Mouse (Mus musculus): ENCODE measurements around the gene B4galnt3.

B4galnt3 gene

GRCm38 (mm10) chr6:120185756-120186155 lies 108.6 kb downstream of the B4galnt3 start:
- DNase-seq (ENCODE audit: low spot score): no peak

GRCm38 (mm10) chr6:120185012-120185730 lies 109.2 kb downstream of the B4galnt3 start:
- DNase-seq (ENCODE audit: low spot score): no peak

GRCm38 (mm10) chr6:120183771-120184170 lies 110.6 kb downstream of the B4galnt3 start:
- no peak for DNase-seq (ENCODE audit: low spot score)

- no peak for DNase-seq (ENCODE audit: low spot score)
Measured at GRCm38 (mm10) chr6:120182160-120182559, 112.2 kb downstream of the B4galnt3 start.

GRCm38 (mm10) chr6:120180492-120180891 lies 113.9 kb downstream of the B4galnt3 start:
- DNase-seq (ENCODE audit: low spot score): no peak

- DNase-seq (ENCODE audit: low spot score): no peak
Measured at GRCm38 (mm10) chr6:120179756-120180206, 114.6 kb downstream of the B4galnt3 start.

- DNase-seq (ENCODE audit: low spot score): no peak
Measured at GRCm38 (mm10) chr6:120179044-120179755, 115.2 kb downstream of the B4galnt3 start.

- DNase-seq (ENCODE audit: low spot score): no peak
Measured at GRCm38 (mm10) chr6:120175650-120176049, 118.7 kb downstream of the B4galnt3 start.

GRCm38 (mm10) chr6:120174602-120175115 lies 119.7 kb downstream of the B4galnt3 start:
- no peak for DNase-seq (ENCODE audit: low spot score)

- no peak for DNase-seq (ENCODE audit: low spot score)
Measured at GRCm38 (mm10) chr6:120174028-120174601, 120.2 kb downstream of the B4galnt3 start.

GRCm38 (mm10) chr6:120172294-120173017 lies 121.9 kb downstream of the B4galnt3 start:
- DNase-seq (ENCODE audit: low spot score): no peak

GRCm38 (mm10) chr6:120167574-120167973 lies 126.8 kb downstream of the B4galnt3 start:
- no peak for DNase-seq (ENCODE audit: low spot score)

GRCm38 (mm10) chr6:120164765-120165164 lies 129.6 kb downstream of the B4galnt3 start:
- no peak for DNase-seq (ENCODE audit: low spot score)

- DNase-seq (ENCODE audit: low spot score): no peak
Measured at GRCm38 (mm10) chr6:120162928-120163327, 131.4 kb downstream of the B4galnt3 start.

GRCm38 (mm10) chr6:120159133-120159901 lies 135.0 kb downstream of the B4galnt3 start:
- no peak for DNase-seq (ENCODE audit: low spot score)

GRCm38 (mm10) chr6:120157479-120157878 lies 136.9 kb downstream of the B4galnt3 start:
- no peak for DNase-seq (ENCODE audit: low spot score)

GRCm38 (mm10) chr6:120155510-120155909 lies 138.8 kb downstream of the B4galnt3 start:
- no peak for DNase-seq (ENCODE audit: low spot score)

GRCm38 (mm10) chr6:120154526-120155309 lies 139.6 kb downstream of the B4galnt3 start:
- peak; percentile 37 for DNase-seq (ENCODE audit: low spot score)
